Comparison of ENCODE assay signal across 9 mouse cellular contexts in genomic region chr15:26894031-26894655, GRCm38 (mm10). TPM values are rescaled to one million over a fixed set of nuclear protein-coding genes. Genes with fewer than 3 reads are reported as not detected.
DNase-seq lines count a peak whose midpoint lies in the region; ATAC-seq and TF ChIP-seq lines count a peak whose summit lies in the region.
"Had no signal": no experiment of that assay in that cellular context is flagged by ENCODE, and none has a peak within 500 bp of the region (broad histone marks: within the 10 kb centered on the region; RNA-seq: fewer than 3 reads in every experiment).

No protein-coding gene starts in this region.

- peak overlapping the region; percentile 55 for H3K4me3 ChIP-seq in heart, adult 2 months
- peak overlapping the region; percentile 68 for H3K4me3 ChIP-seq in intestine, postnatal 0 days (ENCODE audit: low read depth, low read length)
- peak overlapping the region; percentile 51 for H3K4me3 ChIP-seq in liver, postnatal 0 days (ENCODE audit: low read depth, low read length)

- no peaks in the 10 kb centered on the region for H3K79me2 ChIP-seq in heart, adult 2 months (replicated peaks; ENCODE audit: control insufficient read depth, insufficient read depth, low read length)

- no peaks in the 10 kb centered on the region for H3K27me3 ChIP-seq in heart, adult 2 months (ENCODE audit: control insufficient read depth, insufficient read depth, low read length)
- H3K27me3 ChIP-seq in intestine, postnatal 0 days (replicated peaks; ENCODE audit: control insufficient read depth, insufficient read depth, low read length) = peaks cover 14% of the 10 kb centered on the region; the same call in 1 of the 2 replicates
- peaks cover 21% of the 10 kb centered on the region for H3K27me3 ChIP-seq in liver, postnatal 0 days (ENCODE audit: insufficient read depth, low read length)
- H3K27me3 ChIP-seq: Patski had no signal

- DNase-seq in ES-CJ7 (ENCODE audit: low read depth, low spot score) = peak; percentile 3
- DNase-seq in embryo, embryonic 10.5 days (ENCODE audit: low spot score) = peak; percentile 86
- DNase-seq in heart, adult 2 months = peak; percentile 43 to 48
- DNase-seq in liver, postnatal 0 days = no peak
- DNase-seq in ovary, adult 18-20 months (ENCODE audit: low spot score) = peak; percentile 17
- DNase-seq in cerebellum, adult 9-10 months = no peak

- WGBS in heart, adult 2 months = 6% methylated on average over 12 of the region's 12 CpGs
- WGBS in intestine, postnatal 0 days = 9% methylated on average over 12 of the region's 12 CpGs
- 12% methylated on average over 12 of the region's 12 CpGs for WGBS in liver, postnatal 0 days (ENCODE audit: insufficient replicate concordance)

- TF ChIP-seq POLR2A in heart, adult 2 months (IDR thresholded peaks at IDR 0.05; ENCODE audit: insufficient read depth, low read depth, low read length) = peak; percentile 25; the same call in 1 of the 2 replicates

- ATAC-seq in intestine, postnatal 0 days = no peak
- no peak for ATAC-seq in liver, postnatal 0 days
- ATAC-seq in activated CD4-positive, CD25-positive, alpha-beta regulatory T cell, adult 4 months = no peak

- H3K4me1 ChIP-seq in heart, adult 2 months (ENCODE audit: control insufficient read depth, insufficient read depth, low read length) = peaks cover 4% of the 10 kb centered on the region
- no peaks in the 10 kb centered on the region for H3K4me1 ChIP-seq in intestine, postnatal 0 days (replicated peaks; ENCODE audit: control insufficient read depth, insufficient read depth, low read length)
- H3K4me1 ChIP-seq in liver, postnatal 0 days (ENCODE audit: insufficient read depth) = 0 out of 2 replicates have a peak, but pooled peaks cover 8% of the 10 kb centered on the region

- TF ChIP-seq EP300 in heart, adult 2 months (IDR thresholded peaks at IDR 0.05; ENCODE audit: insufficient read depth, low read depth, low read length) = no peak
- no peak for TF ChIP-seq EP300 in liver, postnatal 0 days (IDR thresholded peaks at IDR 0.05; ENCODE audit: low read depth)

- intact Hi-C loops in heart, adult 2 months (cut with DNase I) = loop anchor here (2.0 to 5.0 kb wide), 2 partner anchors 72 to 255 kb away; no protein-coding TSS in a partner anchor

- H3K9ac ChIP-seq in heart, adult 2 months (ENCODE audit: low read depth, low read length) = peak overlapping the region; percentile 93
- H3K9ac ChIP-seq in intestine, postnatal 0 days (ENCODE audit: low read depth, low read length) = no peak overlapping the region
- H3K9ac ChIP-seq in liver, postnatal 0 days (replicated peaks) = no peak overlapping the region

- no peaks in the 10 kb centered on the region; the same call in 1 of the 2 replicates for H3K36me3 ChIP-seq in heart, adult 2 months (ENCODE audit: control insufficient read depth, insufficient read depth, low read length)
- no peaks in the 10 kb centered on the region for H3K36me3 ChIP-seq in intestine, postnatal 0 days (ENCODE audit: control insufficient read depth, insufficient read depth)
- no peaks in the 10 kb centered on the region for H3K36me3 ChIP-seq in liver, postnatal 0 days (replicated peaks; ENCODE audit: insufficient read depth, low read length)

- peak overlapping the region; percentile 85 for H3K4me2 ChIP-seq in intestine, postnatal 0 days (replicated peaks; ENCODE audit: low read depth)
- peak overlapping the region; percentile 67 for H3K4me2 ChIP-seq in liver, postnatal 0 days (ENCODE audit: low read depth, low read length)

- peak overlapping the region; percentile 84 for H3K27ac ChIP-seq in heart, adult 2 months
- no peak overlapping the region for H3K27ac ChIP-seq in intestine, postnatal 0 days (ENCODE audit: low read depth, low read length)
- 0 out of 2 replicates have a peak overlapping the region, but pooled peaks have one; percentile 11 for H3K27ac ChIP-seq in liver, postnatal 0 days (ENCODE audit: low read depth)

- H3K9me3 ChIP-seq in intestine, postnatal 0 days (ENCODE audit: control insufficient read depth) = no peaks in the 10 kb centered on the region
- H3K9me3 ChIP-seq in liver, postnatal 0 days (ENCODE audit: low read length) = no peaks in the 10 kb centered on the region

- no peak for TF ChIP-seq CTCF in heart, adult 2 months (IDR thresholded peaks at IDR 0.05)
- TF ChIP-seq CTCF in intestine, postnatal 0 days (IDR thresholded peaks at IDR 0.05; ENCODE audit: low read depth) = no peak
- TF ChIP-seq CTCF in liver, postnatal 0 days (IDR thresholded peaks at IDR 0.05; ENCODE audit: low read depth) = no peak

RNA-seq across cellular contexts. Expression of gene Fbxl7, which starts 1.2 kb away (rescaled TPM):
- total RNA-seq in heart, adult 2 months (2021) = 1 to 10 TPM; 1.9 to 3.0 TPM
- 3.1 and 4.0 TPM in 2 replicates for polyA plus RNA-seq in heart, adult 2 months (2012; rRNA removed)
- 3.6 and 3.7 TPM in 2 replicates for polyA plus RNA-seq in intestine, postnatal 0 days (2015; fragmentation: Nextera tagmentation; extraction: Ambion mirVana)
- polyA plus RNA-seq in liver, postnatal 0 days (2015; fragmentation: Nextera tagmentation; extraction: Ambion mirVana) = 0.95 and 1.0 TPM in 2 replicates
- under 1 TPM in 1 of 2 experiments, not detected in 1; 0.20 TPM for polyA plus RNA-seq in activated CD4-positive, CD25-positive, alpha-beta regulatory T cell, adult 4 months (2017; shearing (Covaris generic))

Comparison
In these comparisons a context has a peak if more than half of its experiments do, and no peak if none do; other contexts are left out.
1. DNase-seq: peak in ES-CJ7 (single experiment), embryo, embryonic 10.5 days (single experiment), heart, adult 2 months (2 of 2) and ovary, adult 18-20 months (single experiment); none in liver, postnatal 0 days (single experiment) and cerebellum, adult 9-10 months (single experiment).
2. Peak in every context shown above with its lines, with median percentiles within 50 percentile points of each other: H3K4me3 ChIP-seq.